Mouse (Mus musculus): ENCODE results near the gene Crtac1. TPM values are rescaled to one million over a fixed set of nuclear protein-coding genes. Genes with fewer than 3 reads are reported as not detected.
A peak's percentile ranks its signal among the peaks of the same experiment; 100 is the strongest.

The Crtac1 gene
- polyA plus RNA-seq, 1 experiment: 1.1 TPM

GRCm38 (mm10) chr19:42459512-42459911, 27.9 kb upstream of the Crtac1 start:
- H3K27ac ChIP-seq (ENCODE audit: control insufficient read depth, insufficient read depth, low read length): no peak overlapping the region
- 87% methylated on average over 8 of the region's 8 CpGs for WGBS
- no peaks in the 10 kb centered on the region for H3K27me3 ChIP-seq (ENCODE audit: control insufficient read depth, insufficient read depth, low read length)
- H3K4me1 ChIP-seq (replicated peaks; ENCODE audit: control insufficient read depth, insufficient read depth, low read length): no peaks in the 10 kb centered on the region
- H3K4me3 ChIP-seq (ENCODE audit: control insufficient read depth, insufficient read depth, low read length): no peak overlapping the region
- TF ChIP-seq CTCF (IDR thresholded peaks at IDR 0.05; ENCODE audit: borderline replicate concordance, control insufficient read depth, extremely low read depth, insufficient read depth, low read length, poor library complexity): no peak
- TF ChIP-seq POLR2A (IDR thresholded peaks at IDR 0.05; ENCODE audit: control insufficient read depth, extremely low read depth, insufficient read depth, low read length, poor library complexity): no peak
- H3K36me3 ChIP-seq (ENCODE audit: control insufficient read depth, insufficient read depth, low read length): no peaks in the 10 kb centered on the region
- DNase-seq: no peak

DNA sequence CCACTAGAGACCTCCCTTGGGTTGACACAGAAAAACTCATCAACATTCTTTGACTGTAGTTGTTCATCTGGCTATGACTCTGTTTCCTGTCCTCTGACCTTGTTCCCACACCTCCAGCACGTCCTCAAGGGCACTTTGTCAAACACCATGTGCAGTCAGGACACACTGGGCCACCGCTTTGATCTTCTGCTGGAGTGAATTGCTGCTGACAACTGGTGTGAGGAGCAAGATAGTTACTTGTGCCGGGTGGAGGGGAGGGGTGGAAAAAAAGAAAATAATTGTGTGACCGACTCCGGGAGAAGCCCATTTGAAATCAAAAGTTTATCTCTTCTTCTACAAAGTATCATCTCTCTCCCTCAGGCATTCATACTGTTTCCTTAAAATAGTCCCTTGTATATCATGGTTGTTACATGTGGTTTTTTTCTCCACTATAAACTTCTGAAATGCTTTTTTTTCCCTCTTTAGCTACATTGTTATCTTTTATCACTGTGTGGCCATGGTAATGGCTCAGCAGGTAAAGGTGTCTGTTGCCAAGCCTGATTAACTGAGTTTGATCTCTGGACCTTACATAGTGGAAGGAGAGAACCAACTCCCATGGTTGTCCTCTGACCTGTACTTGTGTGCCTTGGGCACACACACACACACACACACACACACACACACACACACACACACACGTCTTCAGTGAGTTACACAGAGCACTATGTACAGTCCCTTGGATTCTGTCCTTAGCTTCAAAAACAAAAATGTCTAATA, 23.1 kb upstream of the Crtac1 start:
- DNase-seq: no peak
- H3K4me3 ChIP-seq (ENCODE audit: control insufficient read depth, insufficient read depth, low read length): no peak overlapping the region
- no peaks in the 10 kb centered on the region for H3K4me1 ChIP-seq (replicated peaks; ENCODE audit: control insufficient read depth, insufficient read depth, low read length)
- no peak overlapping the region for H3K27ac ChIP-seq (ENCODE audit: control insufficient read depth, insufficient read depth, low read length)
- no peaks in the 10 kb centered on the region for H3K27me3 ChIP-seq (ENCODE audit: control insufficient read depth, insufficient read depth, low read length)
- TF ChIP-seq POLR2A (IDR thresholded peaks at IDR 0.05; ENCODE audit: control insufficient read depth, extremely low read depth, insufficient read depth, low read length, poor library complexity): no peak
- no peak for TF ChIP-seq CTCF (IDR thresholded peaks at IDR 0.05; ENCODE audit: borderline replicate concordance, control insufficient read depth, extremely low read depth, insufficient read depth, low read length, poor library complexity)
- WGBS: 64% methylated on average over 6 of the region's 6 CpGs
- H3K36me3 ChIP-seq (ENCODE audit: control insufficient read depth, insufficient read depth, low read length): no peaks in the 10 kb centered on the region

GRCm38 (mm10) chr19:42454006-42454405, 22.4 kb upstream of the Crtac1 start:
- Histone ChIP-seq H3K36me3 (ENCODE audit: control insufficient read depth, insufficient read depth, low read length) (no peaks in the 10 kb centered on the region), H3K27ac (ENCODE audit: control insufficient read depth, insufficient read depth, low read length) (no peak overlapping the region), H3K4me1 (replicated peaks; ENCODE audit: control insufficient read depth, insufficient read depth, low read length) (no peaks in the 10 kb centered on the region), H3K4me3 (ENCODE audit: control insufficient read depth, insufficient read depth, low read length) (no peak overlapping the region), H3K27me3 (ENCODE audit: control insufficient read depth, insufficient read depth, low read length) (no peaks in the 10 kb centered on the region)
- TF ChIP-seq CTCF (IDR thresholded peaks at IDR 0.05; ENCODE audit: borderline replicate concordance, control insufficient read depth, extremely low read depth, insufficient read depth, low read length, poor library complexity) (no peak), POLR2A (IDR thresholded peaks at IDR 0.05; ENCODE audit: control insufficient read depth, extremely low read depth, insufficient read depth, low read length, poor library complexity) (no peak)
- 89% methylated on average over 9 of the region's 9 CpGs for WGBS
- no peak for DNase-seq

- H3K4me3 ChIP-seq (ENCODE audit: control insufficient read depth, insufficient read depth, low read length): no peak overlapping the region
- no peak for DNase-seq
- 93% methylated on average over 7 of the region's 7 CpGs for WGBS
- H3K4me1 ChIP-seq (replicated peaks; ENCODE audit: control insufficient read depth, insufficient read depth, low read length): no peaks in the 10 kb centered on the region
- H3K36me3 ChIP-seq (ENCODE audit: control insufficient read depth, insufficient read depth, low read length): no peaks in the 10 kb centered on the region
- H3K27me3 ChIP-seq (ENCODE audit: control insufficient read depth, insufficient read depth, low read length): no peaks in the 10 kb centered on the region
- no peak for TF ChIP-seq POLR2A (IDR thresholded peaks at IDR 0.05; ENCODE audit: control insufficient read depth, extremely low read depth, insufficient read depth, low read length, poor library complexity)
- TF ChIP-seq CTCF (IDR thresholded peaks at IDR 0.05; ENCODE audit: borderline replicate concordance, control insufficient read depth, extremely low read depth, insufficient read depth, low read length, poor library complexity): no peak
- H3K27ac ChIP-seq (ENCODE audit: control insufficient read depth, insufficient read depth, low read length): no peak overlapping the region
Observed at GRCm38 (mm10) chr19:42452539-42452938, 21.0 kb upstream of the Crtac1 start.

GRCm38 (mm10) chr19:42448539-42448938, 17.0 kb upstream of the Crtac1 start:
- DNase-seq: no peak
- no peak overlapping the region for H3K27ac ChIP-seq (ENCODE audit: control insufficient read depth, insufficient read depth, low read length)
- H3K4me3 ChIP-seq (ENCODE audit: control insufficient read depth, insufficient read depth, low read length): no peak overlapping the region
- TF ChIP-seq POLR2A (IDR thresholded peaks at IDR 0.05; ENCODE audit: control insufficient read depth, extremely low read depth, insufficient read depth, low read length, poor library complexity): no peak
- no peak for TF ChIP-seq CTCF (IDR thresholded peaks at IDR 0.05; ENCODE audit: borderline replicate concordance, control insufficient read depth, extremely low read depth, insufficient read depth, low read length, poor library complexity)
- no peaks in the 10 kb centered on the region for H3K36me3 ChIP-seq (ENCODE audit: control insufficient read depth, insufficient read depth, low read length)
- no peaks in the 10 kb centered on the region for H3K4me1 ChIP-seq (replicated peaks; ENCODE audit: control insufficient read depth, insufficient read depth, low read length)
- H3K27me3 ChIP-seq (ENCODE audit: control insufficient read depth, insufficient read depth, low read length): no peaks in the 10 kb centered on the region
- 94% methylated on average over 10 of the region's 10 CpGs for WGBS

DNA sequence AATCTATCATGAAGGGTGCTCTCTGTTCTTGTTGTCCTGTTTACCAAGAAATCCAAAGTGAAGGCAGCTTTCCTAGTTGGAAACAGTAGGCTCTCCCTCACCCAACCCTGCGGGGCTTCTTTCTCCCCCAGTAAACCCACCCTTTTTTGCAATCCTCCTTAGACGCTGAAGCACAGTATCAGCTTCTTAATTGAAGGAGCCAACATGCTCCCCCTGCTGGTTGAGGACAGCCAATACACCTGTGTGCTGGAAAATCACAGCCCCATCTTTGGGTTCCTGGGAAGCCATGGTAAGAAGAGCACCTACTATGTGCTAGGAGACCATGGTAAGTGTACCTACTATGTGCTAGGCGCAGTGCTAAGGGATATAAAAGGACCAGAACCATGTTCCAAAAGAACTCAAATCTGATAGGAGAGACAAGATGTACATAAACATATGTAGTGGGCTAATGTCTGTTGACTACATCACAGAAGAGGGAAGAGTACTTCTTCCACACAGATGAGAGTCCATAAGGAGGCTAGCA, 12.4 kb upstream of the Crtac1 start:
- Histone ChIP-seq H3K4me3 (ENCODE audit: control insufficient read depth, insufficient read depth, low read length) (no peak overlapping the region), H3K27me3 (ENCODE audit: control insufficient read depth, insufficient read depth, low read length) (no peaks in the 10 kb centered on the region; the same call in 1 of the 2 replicates), H3K36me3 (ENCODE audit: control insufficient read depth, insufficient read depth, low read length) (no peaks in the 10 kb centered on the region), H3K4me1 (replicated peaks; ENCODE audit: control insufficient read depth, insufficient read depth, low read length) (no peaks in the 10 kb centered on the region), H3K27ac (ENCODE audit: control insufficient read depth, insufficient read depth, low read length) (no peak overlapping the region)
- WGBS: 15% methylated on average over 3 of the region's 3 CpGs
- DNase-seq: peak; percentile 28
- TF ChIP-seq POLR2A (IDR thresholded peaks at IDR 0.05; ENCODE audit: control insufficient read depth, extremely low read depth, insufficient read depth, low read length, poor library complexity): no peak
- TF ChIP-seq CTCF (IDR thresholded peaks at IDR 0.05; ENCODE audit: borderline replicate concordance, control insufficient read depth, extremely low read depth, insufficient read depth, low read length, poor library complexity): no peak
